Mouse (Mus musculus): ENCODE data around the gene Trex2. TPM values are rescaled to one million over a fixed set of nuclear protein-coding genes. Genes with fewer than 3 reads are reported as not detected.

The Trex2 gene
- not detected for polyA plus RNA-seq (2017; shearing (Covaris generic))

DNA sequence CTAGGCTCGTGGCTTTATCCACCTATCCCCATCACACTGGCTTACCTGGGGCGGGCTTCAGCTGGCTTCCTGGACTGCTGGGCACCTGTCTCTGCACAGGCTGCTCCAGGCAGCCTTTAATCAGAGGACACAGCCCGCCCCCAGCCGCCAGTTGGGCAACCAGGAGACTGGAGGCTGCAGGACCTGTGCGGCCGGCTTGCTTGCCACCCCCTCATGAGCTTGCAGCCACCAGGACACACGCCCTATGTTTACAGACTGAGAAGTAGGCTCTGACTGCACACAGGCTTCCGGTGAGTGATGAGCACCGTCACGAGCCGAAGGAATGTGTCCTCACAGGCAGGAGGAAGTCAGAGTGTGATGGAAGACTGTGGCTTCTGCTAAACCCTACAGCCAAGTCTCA, at the start of gene Trex2:
Trex2 (minus strand) TSS at position 93 of the 400 bp plus-strand sequence.
- no peak for ATAC-seq

DNA sequence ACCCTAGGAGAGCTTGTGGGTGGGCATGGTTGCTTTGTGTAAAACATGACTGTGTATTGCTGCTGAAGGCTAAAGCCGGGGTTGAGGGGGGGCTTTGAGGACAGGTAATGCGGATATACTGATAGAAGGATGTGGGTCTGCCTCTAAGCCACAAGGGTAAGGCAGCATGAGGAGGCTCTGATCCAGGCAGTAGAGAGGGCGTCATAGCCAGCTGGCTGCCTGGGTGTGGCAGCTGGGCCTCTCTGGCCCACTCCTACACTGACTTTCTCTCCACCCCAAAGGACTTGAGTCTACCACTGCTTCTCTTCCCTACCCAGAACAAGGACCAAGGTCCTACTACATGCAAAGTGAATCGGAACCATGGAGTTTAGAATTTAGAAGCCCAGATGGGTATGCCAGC, 49.7 kb upstream of the Trex2 start:
- no peak for ATAC-seq

DNA sequence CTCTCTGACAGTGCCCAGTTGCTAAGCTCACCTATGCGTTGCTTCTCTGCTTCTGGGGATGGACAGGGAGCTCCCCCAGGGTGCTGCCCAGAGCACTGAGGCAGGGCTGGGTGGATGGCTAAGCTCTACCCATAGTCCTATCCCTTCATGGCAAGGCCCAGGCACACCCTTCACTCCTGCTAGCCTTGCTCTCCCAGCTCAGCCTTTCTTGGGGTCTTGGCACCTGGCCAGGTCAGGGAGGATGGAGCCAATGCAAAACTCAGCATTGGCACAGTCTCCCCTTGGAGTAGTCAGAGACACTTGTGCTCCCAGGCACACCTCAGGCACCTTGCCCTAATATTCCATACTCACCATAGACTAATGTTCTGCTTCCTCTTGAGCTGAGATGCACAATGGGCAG, 48.9 kb upstream of the Trex2 start:
- no peak for ATAC-seq

DNA sequence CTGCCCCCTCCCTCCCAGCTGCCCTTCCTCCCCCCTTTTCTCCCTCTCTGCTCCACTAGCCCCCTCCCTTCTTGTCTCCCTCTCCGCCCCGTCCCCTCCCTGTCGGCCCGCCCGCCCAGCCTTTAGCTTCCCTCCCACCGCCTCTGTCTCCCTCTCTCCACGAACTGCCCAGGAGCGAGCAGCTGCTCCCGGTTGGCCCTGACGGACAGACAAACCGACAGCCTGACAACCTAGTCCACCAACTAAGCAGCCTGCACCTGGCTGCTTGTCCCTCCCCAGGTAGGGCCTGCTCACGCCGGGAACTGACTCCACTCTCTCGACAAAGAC, 48.3 kb upstream of the Trex2 start, which contains the start of gene Bgn:
Bgn (plus strand) TSS at position 119 of the 327 bp plus-strand sequence.
- no peak for ATAC-seq

DNA sequence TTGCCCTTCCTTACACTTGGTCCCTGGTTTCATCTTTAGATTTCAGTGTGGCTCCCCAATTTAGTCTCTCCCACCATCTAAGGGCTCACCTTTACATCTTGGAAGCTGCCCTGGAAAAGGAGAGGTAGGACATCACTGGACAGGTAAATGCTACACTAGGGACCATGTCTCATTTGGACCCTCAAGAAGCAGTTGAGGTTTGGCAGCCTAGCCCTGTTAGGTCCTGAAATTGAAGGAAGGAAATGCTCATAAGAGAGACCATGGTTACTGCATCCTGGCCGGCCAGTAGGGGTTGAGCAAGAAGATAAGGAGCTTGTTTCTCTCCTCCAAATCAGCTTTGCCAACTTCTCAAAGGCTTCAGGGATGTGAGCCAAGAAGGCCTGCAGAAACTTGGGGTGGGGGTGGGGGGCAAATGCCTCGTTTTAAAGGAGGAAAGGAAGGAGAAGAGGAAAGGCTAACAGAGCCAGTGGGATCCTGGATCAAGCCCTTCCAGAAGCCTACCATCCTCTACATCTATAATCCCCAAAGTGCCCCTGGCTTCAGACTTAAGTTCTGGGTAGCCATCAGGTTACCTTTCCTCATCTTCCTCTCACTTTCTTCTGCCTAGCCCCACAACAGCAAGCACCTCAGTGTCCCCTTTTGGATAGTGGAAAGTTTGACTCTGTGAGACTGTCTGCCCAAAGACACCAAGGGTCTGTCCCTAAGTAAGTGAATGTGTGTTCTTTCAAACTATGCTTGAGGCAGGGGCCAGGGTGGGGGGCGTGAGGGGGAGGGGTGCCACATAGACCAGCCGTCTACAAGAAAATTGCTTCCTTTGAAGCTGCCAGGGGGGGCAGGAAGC, 47.7 kb upstream of the Trex2 start:
- ATAC-seq = no peak

DNA sequence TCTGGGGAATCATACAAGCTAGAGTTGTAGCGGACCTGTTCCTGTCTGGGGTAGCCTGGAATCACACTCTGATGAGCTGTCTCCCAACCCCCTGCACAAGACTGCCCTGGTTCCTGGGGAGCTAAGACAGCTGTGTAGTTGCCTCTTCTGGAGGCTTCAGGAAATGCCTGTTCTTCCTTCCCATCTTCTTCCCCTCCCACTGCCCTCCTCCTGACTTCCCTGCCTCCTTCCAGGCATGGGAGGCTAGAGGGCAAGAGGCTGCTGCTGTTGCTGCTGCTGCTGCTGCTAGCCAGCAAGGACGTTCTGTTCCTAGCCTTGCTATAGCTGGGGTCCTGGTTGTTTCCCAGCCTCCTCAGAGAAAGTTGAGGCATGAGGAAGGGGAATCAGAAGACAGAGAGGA, 45.2 kb upstream of the Trex2 start:
- ATAC-seq = no peak

DNA sequence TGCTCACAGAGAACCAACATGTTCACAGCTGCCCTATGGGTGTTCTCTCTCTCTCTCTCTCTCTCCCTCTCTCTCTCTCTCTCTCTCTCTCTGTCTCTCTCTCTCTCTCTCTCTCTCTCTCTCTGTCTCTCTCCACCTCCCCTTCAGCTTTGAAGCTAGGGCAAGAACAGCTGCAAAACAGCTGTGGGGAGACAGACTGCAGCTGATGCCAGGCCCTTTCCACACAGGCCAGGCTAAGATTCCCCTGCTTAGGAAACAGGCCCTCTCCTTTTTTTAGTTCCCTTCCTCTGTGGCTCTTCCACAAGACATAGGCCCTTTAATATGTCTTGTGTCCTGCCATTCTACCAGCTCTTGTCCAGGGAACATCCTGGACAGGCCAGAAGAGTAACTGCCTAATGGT, 44.5 kb upstream of the Trex2 start:
- no peak for ATAC-seq

DNA sequence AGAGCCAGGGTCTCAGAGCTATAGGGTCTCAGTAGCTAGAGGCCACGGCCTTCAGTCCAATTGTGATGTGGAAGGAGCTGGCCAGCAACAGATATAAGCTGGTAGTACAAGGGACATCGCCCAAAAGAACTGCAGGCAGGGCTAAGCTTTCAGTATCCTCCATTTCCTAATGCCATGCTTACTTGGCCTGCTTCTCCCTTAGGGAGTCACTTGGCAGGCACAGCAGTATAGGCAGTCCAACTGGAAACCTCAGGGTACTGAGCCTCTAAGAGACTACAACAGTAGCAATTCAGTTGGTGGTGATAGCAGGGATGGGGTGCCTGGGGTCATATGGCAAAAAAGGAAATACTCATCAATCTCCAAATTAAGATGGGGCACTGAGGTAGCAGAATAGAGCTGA, 42.4 kb upstream of the Trex2 start:
- no peak for ATAC-seq

DNA sequence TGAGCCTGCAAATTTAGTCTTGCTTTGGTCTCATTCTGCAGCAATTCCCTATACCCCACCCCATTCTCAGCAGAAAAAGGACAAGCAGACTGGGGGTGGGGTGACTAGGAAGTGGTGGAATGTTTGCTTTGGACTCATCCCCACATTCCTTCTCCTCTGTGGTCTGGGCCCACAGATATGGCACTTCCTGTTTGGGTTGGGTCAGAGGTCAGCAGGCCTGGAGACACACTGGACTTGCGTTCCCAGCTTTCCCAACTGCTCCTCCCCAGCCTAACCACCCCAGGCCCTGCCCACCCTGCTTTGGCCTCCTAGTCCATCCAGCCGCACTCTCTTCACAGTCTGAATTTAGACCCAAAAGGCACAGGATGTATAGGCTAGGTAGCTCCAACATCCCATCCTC, 41.5 kb upstream of the Trex2 start:
- ATAC-seq = no peak

DNA sequence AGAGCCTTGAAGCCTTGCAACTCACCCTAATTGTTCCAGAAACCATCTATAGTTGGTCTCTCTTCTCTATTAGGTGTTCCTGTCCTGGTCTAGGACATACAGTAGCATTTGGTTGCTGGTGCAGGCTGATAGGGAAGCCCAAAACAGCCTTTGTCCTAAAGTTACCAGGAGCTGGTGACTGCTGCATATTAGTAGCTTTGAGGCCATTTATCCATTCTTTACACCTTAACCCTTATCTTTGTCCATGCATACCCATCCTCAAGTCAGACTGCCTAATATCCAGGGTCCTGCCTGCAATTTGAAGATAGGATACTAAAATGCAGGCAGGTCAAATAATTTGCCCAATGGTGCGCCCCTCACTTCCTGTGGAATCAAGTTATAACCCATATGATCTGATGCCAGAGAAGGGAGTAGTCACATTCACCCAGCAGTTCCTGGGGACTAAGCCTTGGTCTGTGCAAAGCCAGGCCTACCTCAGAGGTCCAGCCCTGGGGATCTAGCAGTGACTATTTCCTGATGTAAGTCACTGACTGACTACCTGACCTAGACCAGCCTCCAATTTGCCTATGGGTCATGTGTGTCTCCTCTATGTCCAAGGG, 40.6 kb upstream of the Trex2 start:
- no peak for ATAC-seq

DNA sequence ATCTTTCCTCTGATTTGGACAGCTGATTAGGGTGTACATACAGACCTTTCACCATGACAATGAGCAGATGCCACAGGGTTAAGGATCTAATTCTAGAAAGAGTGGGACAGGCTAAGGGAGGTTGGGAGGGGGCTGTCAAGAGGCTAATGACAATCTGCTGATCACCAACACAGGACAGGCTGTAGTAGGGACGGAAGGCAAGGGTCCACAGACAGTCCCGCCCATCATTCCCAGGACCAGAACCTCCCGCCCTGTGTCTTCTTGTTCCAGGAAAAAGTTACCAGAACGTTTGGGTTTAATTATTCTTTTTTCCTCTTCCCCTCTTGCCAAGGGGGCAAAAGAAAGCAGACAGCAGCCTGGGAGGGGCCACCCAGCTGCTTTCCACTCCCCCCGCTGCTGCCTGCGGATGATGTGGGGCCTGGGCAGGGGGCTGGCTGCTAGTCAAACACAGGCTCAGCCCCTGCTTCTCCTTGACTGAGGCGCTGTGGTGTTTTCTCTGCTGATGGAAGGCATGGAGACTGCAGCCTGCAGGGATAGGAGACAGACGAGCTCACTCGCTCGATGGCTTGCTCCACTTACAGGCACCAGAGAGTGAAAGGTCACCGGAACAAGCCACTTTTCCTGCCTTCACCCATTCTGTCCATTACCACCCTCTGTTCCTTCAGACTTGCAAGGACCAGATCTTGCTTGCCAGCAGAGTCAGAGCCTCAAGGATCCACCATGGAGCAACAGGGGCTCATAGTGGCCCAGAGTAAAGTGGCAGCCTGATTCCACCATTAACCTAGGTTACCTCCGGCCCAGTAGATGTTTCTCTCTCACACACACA, 39.4 kb upstream of the Trex2 start:
- no peak for ATAC-seq

DNA sequence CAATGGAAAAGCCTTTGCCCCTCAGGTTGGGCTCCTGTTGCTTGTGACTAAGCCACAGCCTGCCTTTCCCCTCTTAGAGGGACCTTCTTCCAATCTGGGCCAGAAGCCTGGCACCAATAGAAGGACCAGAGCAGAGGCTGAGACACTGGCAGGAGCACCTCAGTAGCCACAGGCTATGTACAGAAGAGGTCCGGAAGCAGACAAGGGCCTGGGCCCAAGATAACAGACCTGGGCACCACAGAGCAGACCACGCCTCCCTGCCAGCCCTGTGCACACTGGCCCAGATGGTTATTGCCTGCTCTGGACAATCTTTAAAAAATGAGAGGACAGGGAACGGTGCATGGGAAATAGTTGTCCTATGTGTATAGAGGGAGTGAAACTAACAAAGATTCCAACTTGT, 36.6 kb upstream of the Trex2 start:
- no peak for ATAC-seq

DNA sequence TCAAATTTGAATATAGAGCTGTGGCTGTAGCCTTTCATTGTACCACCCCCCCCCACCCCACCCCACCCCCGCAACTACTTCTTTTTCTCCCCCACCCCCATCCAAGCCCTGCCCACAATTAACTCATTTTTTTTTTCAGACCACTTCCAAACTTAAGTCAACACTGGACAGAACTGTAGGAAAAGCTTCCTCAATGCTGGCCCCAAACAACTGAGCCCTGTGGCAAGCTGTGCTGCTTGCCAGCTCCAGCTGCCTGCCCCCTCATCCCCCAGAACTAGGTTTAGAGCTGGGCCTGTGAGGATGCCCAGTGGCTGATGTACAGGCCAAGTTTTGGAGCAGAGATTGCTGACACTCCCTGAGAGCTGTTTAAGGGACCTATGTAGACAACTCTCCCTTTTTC, 33.6 kb upstream of the Trex2 start:
- no peak for ATAC-seq

DNA sequence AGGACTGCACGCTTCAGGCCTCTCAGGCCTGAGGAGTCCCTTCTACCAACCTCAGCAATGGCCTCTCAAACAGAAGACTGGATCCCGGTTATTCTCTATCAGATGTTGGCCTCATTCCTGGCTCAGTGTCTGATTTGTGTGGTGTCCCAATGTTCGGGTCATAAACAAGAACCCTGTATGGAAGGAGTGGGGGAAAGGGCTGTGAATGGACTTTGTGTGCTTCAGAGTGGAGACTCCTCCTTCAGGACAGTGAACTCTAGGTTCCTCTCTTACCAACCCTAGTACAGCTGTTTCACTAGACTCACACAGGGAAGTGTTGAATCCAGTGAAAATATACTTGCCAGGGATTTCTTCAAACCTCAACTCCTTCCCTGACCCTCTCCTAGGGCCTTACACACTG, 33.2 kb upstream of the Trex2 start:
- no peak for ATAC-seq

DNA sequence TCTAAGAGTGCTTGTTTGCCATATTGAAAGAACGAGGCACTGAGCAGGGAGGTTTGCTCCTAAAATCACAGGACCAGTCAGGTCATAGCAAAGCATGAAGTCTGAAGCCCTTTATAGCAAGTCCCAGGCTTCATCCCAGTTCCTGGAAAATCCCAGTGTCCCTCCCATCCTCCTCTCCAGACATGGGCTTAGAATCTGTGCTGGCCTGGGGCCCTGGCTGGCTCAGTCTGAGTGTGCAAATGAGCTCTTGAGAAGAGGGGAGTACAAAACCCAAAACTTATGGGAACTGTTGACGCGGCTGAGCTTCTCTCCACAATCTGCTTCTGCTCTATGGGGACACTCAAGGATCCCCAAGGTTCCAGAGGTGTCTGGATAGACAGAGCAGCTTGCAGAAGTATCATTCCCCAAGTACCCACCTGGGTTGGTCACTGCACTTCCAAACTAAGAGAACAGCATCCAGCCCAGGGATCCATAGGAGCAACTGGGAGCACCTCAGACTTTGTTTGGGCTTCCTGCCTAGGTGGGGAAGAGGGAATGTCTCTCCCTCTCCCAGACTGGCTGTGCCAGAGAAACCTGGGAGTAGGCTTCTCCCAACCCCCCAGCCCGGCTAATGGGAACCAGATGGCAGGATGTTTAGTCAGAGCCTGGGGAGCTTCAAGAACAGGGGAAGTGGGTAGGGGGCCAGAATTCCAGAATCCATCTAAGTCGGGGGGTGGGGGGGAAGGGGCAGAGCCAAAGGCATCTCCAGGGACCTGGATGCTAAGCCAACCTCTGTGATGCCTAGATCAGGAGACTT, 32.5 kb upstream of the Trex2 start:
- ATAC-seq = no peak

DNA sequence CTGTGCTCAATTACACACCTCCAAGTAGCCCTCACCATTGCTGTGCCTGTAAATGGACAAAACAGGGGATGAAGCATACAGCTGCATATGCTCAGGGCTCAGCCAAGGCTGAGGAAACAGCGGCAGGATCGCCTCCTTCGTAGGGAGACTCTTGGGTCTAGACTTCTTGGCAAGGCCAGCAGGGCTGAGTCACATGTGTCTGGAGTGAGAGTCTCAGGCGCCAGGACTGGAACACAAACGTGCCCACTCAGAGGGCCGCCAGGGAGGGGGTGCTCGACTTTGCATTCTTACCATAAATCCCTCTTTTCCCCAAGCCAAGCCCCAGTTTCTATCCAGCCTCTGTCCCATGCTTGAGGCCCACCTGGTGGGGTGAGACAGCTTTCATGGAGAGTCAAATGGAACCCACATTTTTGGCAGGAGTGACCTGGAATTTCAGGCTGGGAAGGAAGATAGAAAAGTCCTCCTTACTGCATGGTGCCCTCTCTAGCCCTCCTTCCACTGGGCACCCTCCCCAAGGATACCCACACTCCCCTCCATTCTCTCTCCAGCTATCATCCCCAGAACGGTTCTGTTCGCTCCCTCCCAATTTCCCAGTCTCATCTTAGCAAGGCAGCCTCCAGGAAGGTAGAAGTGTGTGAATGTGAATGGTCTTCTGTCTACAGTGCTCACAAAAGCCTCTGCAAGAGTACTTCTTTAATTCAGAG, 30.5 kb upstream of the Trex2 start:
- ATAC-seq = no peak

DNA sequence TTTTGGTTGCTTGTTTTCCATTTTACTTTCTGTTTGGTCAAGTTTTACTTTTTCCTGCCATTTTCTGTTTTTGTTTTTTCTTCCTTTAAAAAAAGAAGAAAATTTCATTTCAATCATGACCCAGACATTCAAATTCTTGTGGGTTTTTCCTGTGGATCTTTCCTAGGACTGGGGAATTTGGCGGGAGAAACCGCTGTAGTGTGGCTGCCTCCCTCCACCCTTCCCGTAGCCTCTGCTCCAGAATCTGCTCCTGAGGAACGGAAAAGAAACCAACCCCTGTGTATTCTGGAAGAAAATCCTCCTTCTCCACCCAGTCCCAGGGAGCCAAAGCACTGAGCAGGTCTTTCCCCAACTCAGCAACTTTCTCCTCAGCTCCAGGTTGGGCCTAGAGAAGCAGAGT, 25.6 kb upstream of the Trex2 start:
- no peak for ATAC-seq

DNA sequence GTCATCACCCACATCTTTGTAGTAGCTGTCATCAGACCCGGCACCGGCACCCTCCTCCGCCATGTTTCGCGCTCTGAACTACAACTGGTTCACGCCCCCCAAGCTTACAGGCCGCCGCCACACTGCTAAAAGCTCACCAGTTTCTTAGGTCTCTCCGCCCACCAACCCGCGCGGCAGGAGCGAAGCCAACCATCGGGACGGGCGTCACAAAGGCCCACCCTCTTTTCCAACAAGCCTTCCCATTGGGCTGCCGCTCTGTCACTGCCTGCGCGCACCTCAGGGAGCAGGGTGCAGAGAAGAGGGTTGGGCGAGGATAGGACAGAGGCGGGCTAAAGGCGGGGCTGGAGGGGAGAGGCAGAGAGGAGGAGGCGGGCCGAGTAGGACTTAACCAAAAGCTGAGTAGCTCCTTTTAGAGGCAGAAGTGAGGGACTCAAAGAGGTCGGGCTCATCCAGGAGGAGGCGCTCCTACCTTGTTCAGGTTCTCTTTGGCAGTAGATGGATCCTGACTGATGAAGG, 23.8 kb upstream of the Trex2 start, which contains the start of gene Haus7:
Haus7 (minus strand) TSS at position 168 of the 516 bp plus-strand sequence.
- peak; percentile 98 for ATAC-seq

DNA sequence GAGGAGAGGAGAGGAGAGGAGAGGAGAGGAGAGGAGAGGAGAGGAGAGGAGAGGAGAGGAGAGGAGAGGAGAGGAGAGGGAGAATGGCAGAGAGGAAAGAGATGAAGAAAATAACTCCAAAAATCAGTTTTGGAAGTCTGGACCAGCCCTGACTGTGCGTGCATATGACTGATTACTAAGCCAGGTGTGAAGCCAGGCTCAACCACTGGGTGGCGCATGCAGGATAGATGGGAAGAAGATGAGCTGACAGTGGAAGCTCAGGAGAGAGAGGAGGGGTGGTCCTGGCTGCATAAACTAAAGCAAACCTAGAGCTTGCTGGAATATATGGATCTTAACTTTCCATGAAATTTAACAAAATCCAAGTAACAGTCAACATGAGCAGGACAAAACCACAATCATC, 16.8 kb upstream of the Trex2 start:
- peak; percentile 54 for ATAC-seq

DNA sequence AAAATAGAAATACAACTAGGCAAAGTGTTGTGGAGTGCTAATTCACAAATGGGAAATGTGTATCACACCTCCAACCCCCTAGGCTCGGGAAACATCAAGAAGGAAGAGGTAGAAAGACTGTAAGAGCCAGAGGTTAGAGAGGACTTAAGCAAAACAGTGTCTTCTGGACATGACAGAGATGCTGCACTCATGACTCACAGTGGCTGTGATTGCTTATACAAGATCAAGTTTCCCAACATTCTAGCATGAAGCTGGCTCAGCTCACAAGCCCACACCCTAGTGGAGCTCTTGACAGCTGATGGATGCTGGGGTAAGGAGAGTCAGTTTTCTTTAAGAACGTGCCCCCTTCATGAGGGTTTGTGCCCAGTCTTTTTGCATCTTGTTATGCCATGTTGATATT, 6.3 kb upstream of the Trex2 start:
- no peak for ATAC-seq

DNA sequence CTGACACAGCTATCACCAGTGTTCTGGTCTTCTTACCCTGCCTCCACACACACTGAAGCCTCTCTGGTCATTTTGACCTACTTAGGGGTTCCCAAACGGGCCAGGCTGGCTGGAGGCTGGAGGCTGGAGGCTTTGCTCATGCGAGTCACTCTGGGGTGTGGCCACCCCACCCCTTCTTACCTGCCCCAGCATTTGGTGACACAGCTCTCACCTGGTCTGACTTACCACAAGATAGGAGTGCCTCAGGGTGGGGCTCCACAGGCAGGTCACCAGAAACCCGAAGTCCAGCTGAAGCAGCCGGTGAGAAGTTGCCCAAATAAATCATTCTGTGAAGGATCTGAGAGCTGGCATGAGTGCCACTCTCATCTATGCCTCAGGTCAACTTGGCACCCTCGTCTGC, 2.3 kb downstream of the Trex2 start:
- ATAC-seq = no peak

DNA sequence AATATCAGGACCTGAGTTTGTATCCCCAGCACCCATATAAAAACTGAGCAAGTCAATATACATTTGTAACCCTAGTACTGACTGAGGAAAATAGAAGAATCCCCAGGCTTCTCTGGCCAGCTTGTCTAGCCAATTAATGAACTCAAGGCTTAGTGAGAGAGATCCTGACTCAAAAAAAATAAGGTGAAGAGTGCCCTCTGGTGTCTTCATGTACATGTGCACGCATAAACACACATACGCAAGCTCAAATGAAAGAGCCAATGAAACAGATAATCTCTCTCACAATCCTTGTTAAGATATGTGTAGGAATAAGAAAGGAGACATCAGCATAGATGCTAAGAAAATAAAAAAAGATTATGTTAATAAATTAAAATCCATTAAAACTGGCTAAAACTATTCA, 5.1 kb downstream of the Trex2 start:
- no peak for ATAC-seq
